9 mouse cellular contexts compared by ENCODE assay signal in genomic region chr2:181594946-181595696, GRCm38 (mm10). TPM values are rescaled to one million over a fixed set of nuclear protein-coding genes. Genes with fewer than 3 reads are reported as not detected.
DNase-seq lines count a peak whose midpoint lies in the region; ATAC-seq and TF ChIP-seq lines count a peak whose summit lies in the region.
"Had no signal": no experiment of that assay in that cellular context is flagged by ENCODE, and none has a peak within 500 bp of the region (broad histone marks: within the 10 kb centered on the region; RNA-seq: fewer than 3 reads in every experiment).

No protein-coding gene starts in this region.

- peaks cover 4% of the 10 kb centered on the region; the same call in 1 of the 2 replicates for H3K4me1 ChIP-seq in hindbrain, embryonic 11.5 days (replicated peaks; ENCODE audit: control insufficient read depth, insufficient read depth, low read length)
- peaks cover 56% of the 10 kb centered on the region for H3K4me1 ChIP-seq in hindbrain, embryonic 13.5 days (replicated peaks)
- H3K4me1 ChIP-seq in bone marrow macrophage, adult 2 months (ENCODE audit: control insufficient read depth, insufficient read depth, low read length) = peaks cover 19% of the 10 kb centered on the region

- no peaks in the 10 kb centered on the region for H3K9me3 ChIP-seq in hindbrain, embryonic 11.5 days (ENCODE audit: control insufficient read depth, low read length)
- H3K9me3 ChIP-seq in hindbrain, embryonic 13.5 days = no peaks in the 10 kb centered on the region
- H3K9me3 ChIP-seq: neural tube, embryonic 12.5 days had no signal

- TF ChIP-seq CTCF in bone marrow macrophage, adult 2 months (IDR thresholded peaks at IDR 0.05; ENCODE audit: low read depth, low read length) = peak; percentile 55

- WGBS in hindbrain, embryonic 11.5 days = 76% methylated on average over 4 of the region's 4 CpGs
- WGBS in hindbrain, embryonic 13.5 days = 77% methylated on average over 4 of the region's 4 CpGs

- H3K36me3 ChIP-seq in hindbrain, embryonic 11.5 days (ENCODE audit: control insufficient read depth, insufficient read depth, low read length) = no peaks in the 10 kb centered on the region; the same call in 1 of the 2 replicates
- H3K36me3 ChIP-seq in hindbrain, embryonic 13.5 days = peaks cover 26% of the 10 kb centered on the region

- no peak overlapping the region for H3K9ac ChIP-seq in hindbrain, embryonic 11.5 days (ENCODE audit: low read depth, low read length)
- H3K9ac ChIP-seq in hindbrain, embryonic 13.5 days = no peak overlapping the region

- H3K27ac ChIP-seq in hindbrain, embryonic 11.5 days (ENCODE audit: low read depth, low read length) = no peak overlapping the region
- no peak overlapping the region for H3K27ac ChIP-seq in hindbrain, embryonic 13.5 days
- H3K27ac ChIP-seq in bone marrow macrophage, adult 2 months (ENCODE audit: insufficient read depth, low read depth, low read length) = no peak overlapping the region
- H3K27ac ChIP-seq: neural tube, embryonic 12.5 days had no signal

- H3K4me3 ChIP-seq in hindbrain, embryonic 11.5 days (ENCODE audit: low read depth, low read length) = no peak overlapping the region
- H3K4me3 ChIP-seq in hindbrain, embryonic 13.5 days = no peak overlapping the region
- H3K4me3 ChIP-seq in bone marrow macrophage, adult 2 months (ENCODE audit: insufficient read depth, low read length) = no peak overlapping the region
- H3K4me3 ChIP-seq: neural tube, embryonic 12.5 days had no signal

- H3K4me2 ChIP-seq in hindbrain, embryonic 11.5 days (replicated peaks; ENCODE audit: low read depth, low read length) = no peak overlapping the region
- H3K4me2 ChIP-seq in hindbrain, embryonic 13.5 days = no peak overlapping the region
- H3K4me2 ChIP-seq: neural tube, embryonic 12.5 days had no signal

- no peak for ATAC-seq in hindbrain, embryonic 11.5 days (ENCODE audit: low FRiP score)
- no peak for ATAC-seq in hindbrain, embryonic 13.5 days (ENCODE audit: low FRiP score)

- intact Hi-C loops in heart, postnatal 25 days (cut with DNase I) = loop anchor here (5.0 kb wide), 1 partner anchor 203 kb away; no protein-coding TSS in a partner anchor

- TF ChIP-seq POLR2A in bone marrow macrophage, adult 2 months (IDR thresholded peaks at IDR 0.05; ENCODE audit: borderline replicate concordance, low read depth, low read length) = no peak

- no peaks in the 10 kb centered on the region for H3K27me3 ChIP-seq in hindbrain, embryonic 11.5 days (ENCODE audit: control insufficient read depth, insufficient read depth, low read length)
- no peaks in the 10 kb centered on the region for H3K27me3 ChIP-seq in hindbrain, embryonic 13.5 days
- H3K27me3 ChIP-seq: neural tube, embryonic 12.5 days had no signal

- DNase-seq in hindbrain, embryonic 11.5 days (ENCODE audit: low spot score) = peak; percentile 47
- peak; percentile 34 to 47 for DNase-seq in spleen, postnatal 36 days (ENCODE audit: low spot score in 2 of 2)
- no peak for DNase-seq in spleen, adult 12 weeks (ENCODE audit: low spot score)
- peak; percentile 67 to 72 for DNase-seq in kidney, postnatal 36 days
- DNase-seq in yolk sac, embryonic 10.5 days (ENCODE audit: low spot score) = no peak
- DNase-seq in heart, postnatal 25 days (ENCODE audit: low spot score) = no peak

RNA-seq across cellular contexts. Expression of gene Zfp512b, which starts 2.5 kb away (rescaled TPM):
- 25.4 and 30.8 TPM in 2 replicates for polyA plus RNA-seq in hindbrain, embryonic 11.5 days (2014; fragmentation: Nextera tagmentation; extraction: Ambion mirVana)
- 68.0 and 74.1 TPM in 2 replicates for polyA plus RNA-seq in hindbrain, embryonic 13.5 days (2015; fragmentation: Nextera tagmentation; extraction: Ambion mirVana)
- polyA plus RNA-seq in bone marrow macrophage, adult 2 months (2012; ENCODE audit: insufficient read depth, insufficient read length, missing spikeins) = 18.6 and 23.0 TPM in 2 replicates
- 10 to 100 TPM; 18.3 to 18.7 TPM for total RNA-seq in heart, postnatal 25 days (2021)

RNA-seq across cellular contexts. Expression of gene Prpf6, which starts 3.5 kb away (rescaled TPM):
- polyA plus RNA-seq in hindbrain, embryonic 11.5 days (2014; fragmentation: Nextera tagmentation; extraction: Ambion mirVana) = 66.5 and 78.1 TPM in 2 replicates
- polyA plus RNA-seq in hindbrain, embryonic 13.5 days (2015; fragmentation: Nextera tagmentation; extraction: Ambion mirVana) = 63.7 and 67.7 TPM in 2 replicates
- polyA plus RNA-seq in bone marrow macrophage, adult 2 months (2012; ENCODE audit: insufficient read depth, insufficient read length, missing spikeins) = 38.1 and 45.7 TPM in 2 replicates
- 10 to 100 TPM; 29.2 to 32.7 TPM for total RNA-seq in heart, postnatal 25 days (2021)

RNA-seq across cellular contexts. Expression of gene Samd10, which starts 3.9 kb away (rescaled TPM):
- polyA plus RNA-seq in hindbrain, embryonic 11.5 days (2014; fragmentation: Nextera tagmentation; extraction: Ambion mirVana) = 75.9 and 77.7 TPM in 2 replicates
- polyA plus RNA-seq in hindbrain, embryonic 13.5 days (2015; fragmentation: Nextera tagmentation; extraction: Ambion mirVana) = 169 and 175 TPM in 2 replicates
- polyA plus RNA-seq in bone marrow macrophage, adult 2 months (2012; ENCODE audit: insufficient read depth, insufficient read length, missing spikeins) = 5.0 and 5.3 TPM in 2 replicates
- total RNA-seq in heart, postnatal 25 days (2021) = 1 to 10 TPM; 1.2 to 1.4 TPM

RNA-seq across cellular contexts. Expression of gene Uckl1, which starts 10.4 kb away (rescaled TPM):
- 54.1 and 57.7 TPM in 2 replicates for polyA plus RNA-seq in hindbrain, embryonic 11.5 days (2014; fragmentation: Nextera tagmentation; extraction: Ambion mirVana)
- polyA plus RNA-seq in hindbrain, embryonic 13.5 days (2015; fragmentation: Nextera tagmentation; extraction: Ambion mirVana) = 61.3 and 67.1 TPM in 2 replicates
- 108 and 113 TPM in 2 replicates for polyA plus RNA-seq in bone marrow macrophage, adult 2 months (2012; ENCODE audit: insufficient read depth, insufficient read length, missing spikeins)
- 10 to 100 TPM; 39.0 to 46.7 TPM for total RNA-seq in heart, postnatal 25 days (2021)

Comparison
In these comparisons a context has a peak if more than half of its experiments do, and no peak if none do; other contexts are left out.
1. DNase-seq: peak in hindbrain, embryonic 11.5 days (single experiment), spleen, postnatal 36 days (2 of 2) and kidney, postnatal 36 days (2 of 2); none in spleen, adult 12 weeks (single experiment), yolk sac, embryonic 10.5 days (single experiment) and heart, postnatal 25 days (single experiment).
2. RNA of gene Samd10, which starts 3.9 kb away (polyA plus RNA-seq): 169 to 175 TPM in hindbrain, embryonic 13.5 days and 75.9 to 77.7 TPM in hindbrain, embryonic 11.5 days; 5.0 to 5.3 TPM in bone marrow macrophage, adult 2 months; every median in the first group is over 10 times any median in the second.